Mouse (Mus musculus): ENCODE results near the gene Card10. TPM values are rescaled to one million over a fixed set of nuclear protein-coding genes. Genes with fewer than 3 reads are reported as not detected.

Card10 gene
- polyA plus RNA-seq, 2 experiments: 5.1 to 9.0 TPM

GRCm38 (mm10) chr15:78750608-78751350 is 52.1 kb downstream of the Card10 start:
- H3K4me2 ChIP-seq (replicated peaks; ENCODE audit: low read depth, low read length, severe bottlenecking): no peak overlapping the region
- H3K27me3 ChIP-seq (ENCODE audit: control insufficient read depth, insufficient read depth, low read length): no peaks in the 10 kb centered on the region
- H3K9ac ChIP-seq (ENCODE audit: low read depth, low read length, severe bottlenecking): no peak overlapping the region
- H3K27ac ChIP-seq (replicated peaks; ENCODE audit: low read depth, low read length): no peak overlapping the region
- H3K9me3 ChIP-seq (ENCODE audit: control insufficient read depth, low read length): no peaks in the 10 kb centered on the region
- no peak for DNase-seq (ENCODE audit: low spot score)
- no peaks in the 10 kb centered on the region for H3K36me3 ChIP-seq (ENCODE audit: control insufficient read depth, insufficient read depth, low read length)
- 58% methylated on average over 6 of the region's 6 CpGs for WGBS
- TF ChIP-seq POLR2A (IDR thresholded peaks at IDR 0.05; ENCODE audit: borderline replicate concordance, extremely low read depth, insufficient read depth, insufficient read length): no peak
- H3K4me3 ChIP-seq (replicated peaks; ENCODE audit: low read length): no peak overlapping the region
- no peaks in the 10 kb centered on the region for H3K4me1 ChIP-seq (ENCODE audit: control insufficient read depth, insufficient read depth, low read length)
- no peak for ATAC-seq (ENCODE audit: low FRiP score, low read depth)

- no peaks in the 10 kb centered on the region for H3K27me3 ChIP-seq (ENCODE audit: control insufficient read depth, insufficient read depth, low read length)
- 50% methylated on average over 5 of the region's 5 CpGs for WGBS
- H3K36me3 ChIP-seq (ENCODE audit: control insufficient read depth, insufficient read depth, low read length): no peaks in the 10 kb centered on the region
- H3K4me1 ChIP-seq (ENCODE audit: control insufficient read depth, insufficient read depth, low read length): no peaks in the 10 kb centered on the region
- no peak overlapping the region for H3K4me2 ChIP-seq (replicated peaks; ENCODE audit: low read depth, low read length, severe bottlenecking)
- H3K27ac ChIP-seq (replicated peaks; ENCODE audit: low read depth, low read length): no peak overlapping the region
- H3K9me3 ChIP-seq (ENCODE audit: control insufficient read depth, low read length): no peaks in the 10 kb centered on the region
- H3K9ac ChIP-seq (ENCODE audit: low read depth, low read length, severe bottlenecking): no peak overlapping the region
- no peak overlapping the region for H3K4me3 ChIP-seq (replicated peaks; ENCODE audit: low read length)
- DNase-seq (ENCODE audit: low spot score): peak; percentile 85
- no peak for TF ChIP-seq POLR2A (IDR thresholded peaks at IDR 0.05; ENCODE audit: borderline replicate concordance, extremely low read depth, insufficient read depth, insufficient read length)
- ATAC-seq (ENCODE audit: low FRiP score, low read depth): peak; percentile 53; the same call in 1 of the 2 replicates
Measured at GRCm38 (mm10) chr15:78749855-78750254, 53.0 kb downstream of the Card10 start.

GRCm38 (mm10) chr15:78744206-78744605 is 58.6 kb downstream of the Card10 start:
- no peaks in the 10 kb centered on the region for H3K4me1 ChIP-seq (ENCODE audit: control insufficient read depth, insufficient read depth, low read length)
- WGBS: 2% methylated on average over 5 of the region's 5 CpGs
- H3K27me3 ChIP-seq (ENCODE audit: control insufficient read depth, insufficient read depth, low read length): no peaks in the 10 kb centered on the region
- H3K27ac ChIP-seq (replicated peaks; ENCODE audit: low read depth, low read length): no peak overlapping the region
- H3K9ac ChIP-seq (ENCODE audit: low read depth, low read length, severe bottlenecking): no peak overlapping the region
- peak; percentile 44 for DNase-seq (ENCODE audit: low spot score)
- H3K4me3 ChIP-seq (replicated peaks; ENCODE audit: low read length): no peak overlapping the region
- no peak for TF ChIP-seq POLR2A (IDR thresholded peaks at IDR 0.05; ENCODE audit: borderline replicate concordance, extremely low read depth, insufficient read depth, insufficient read length)
- no peak for ATAC-seq (ENCODE audit: low FRiP score, low read depth)
- H3K36me3 ChIP-seq (ENCODE audit: control insufficient read depth, insufficient read depth, low read length): no peaks in the 10 kb centered on the region
- no peak overlapping the region for H3K4me2 ChIP-seq (replicated peaks; ENCODE audit: low read depth, low read length, severe bottlenecking)
- no peaks in the 10 kb centered on the region for H3K9me3 ChIP-seq (ENCODE audit: control insufficient read depth, low read length)

GRCm38 (mm10) chr15:78742831-78743230 is 60.0 kb downstream of the Card10 start:
- Histone ChIP-seq H3K27me3 (ENCODE audit: control insufficient read depth, insufficient read depth, low read length) (no peaks in the 10 kb centered on the region), H3K4me1 (ENCODE audit: control insufficient read depth, insufficient read depth, low read length) (no peaks in the 10 kb centered on the region), H3K27ac (replicated peaks; ENCODE audit: low read depth, low read length) (no peak overlapping the region), H3K4me2 (replicated peaks; ENCODE audit: low read depth, low read length, severe bottlenecking) (no peak overlapping the region), H3K4me3 (replicated peaks; ENCODE audit: low read length) (no peak overlapping the region), H3K9me3 (ENCODE audit: control insufficient read depth, low read length) (no peaks in the 10 kb centered on the region), H3K9ac (ENCODE audit: low read depth, low read length, severe bottlenecking) (no peak overlapping the region), H3K36me3 (ENCODE audit: control insufficient read depth, insufficient read depth, low read length) (no peaks in the 10 kb centered on the region)
- 87% methylated on average over 9 of the region's 10 CpGs for WGBS
- no peak for TF ChIP-seq POLR2A (IDR thresholded peaks at IDR 0.05; ENCODE audit: borderline replicate concordance, extremely low read depth, insufficient read depth, insufficient read length)
- DNase-seq (ENCODE audit: low spot score) (no peak), ATAC-seq (ENCODE audit: low FRiP score, low read depth) (no peak)

GRCm38 (mm10) chr15:78740662-78741061 is 62.2 kb downstream of the Card10 start:
- 39% methylated on average over 12 of the region's 12 CpGs for WGBS
- Histone ChIP-seq H3K27me3 (ENCODE audit: control insufficient read depth, insufficient read depth, low read length) (peaks cover 5% of the 10 kb centered on the region; the same call in 1 of the 2 replicates), H3K27ac (replicated peaks; ENCODE audit: low read depth, low read length) (no peak overlapping the region), H3K4me2 (replicated peaks; ENCODE audit: low read depth, low read length, severe bottlenecking) (no peak overlapping the region), H3K9me3 (ENCODE audit: control insufficient read depth, low read length) (no peaks in the 10 kb centered on the region), H3K9ac (ENCODE audit: low read depth, low read length, severe bottlenecking) (no peak overlapping the region), H3K36me3 (ENCODE audit: control insufficient read depth, insufficient read depth, low read length) (no peaks in the 10 kb centered on the region), H3K4me1 (ENCODE audit: control insufficient read depth, insufficient read depth, low read length) (no peaks in the 10 kb centered on the region), H3K4me3 (replicated peaks; ENCODE audit: low read length) (no peak overlapping the region)
- DNase-seq (ENCODE audit: low spot score) (no peak), ATAC-seq (ENCODE audit: low FRiP score, low read depth) (peak; percentile 50; the same call in 1 of the 2 replicates)
- no peak for TF ChIP-seq POLR2A (IDR thresholded peaks at IDR 0.05; ENCODE audit: borderline replicate concordance, extremely low read depth, insufficient read depth, insufficient read length)
